Mouse (Mus musculus) neural tube, embryonic 13.5 days (tissue): ENCODE measurements at regions not wholly inside any gene's neighbourhood (a gene's known extent, or its start where the extent isn't known, plus 50 kb on each side); places are given as distances from the start of the nearest gene placed in this dataset.

Experiments
- ATAC-seq: fragments of 200-750 bp; cut with Nextera tagmentation; 2 replicates; pipeline ENCODE4 v1.8.0; 2017; ENCODE audit warnings: low read depth, mild to moderate bottlenecking, moderate TSS enrichment, moderate library complexity
- H3K27ac ChIP-seq: fragments of 300-500 bp; sonication (generic); replicated peaks from 2 replicates; pipeline ENCODE4 v1.5.1; 2015; ENCODE audit warnings: moderate library complexity, mild to moderate bottlenecking, inconsistent platforms
- H3K27me3 ChIP-seq: fragments of 300-500 bp; sonication (generic); 2 replicates; pipeline ENCODE4 v1.6.1; 2015; ENCODE audit warnings: mild to moderate bottlenecking, inconsistent platforms
- H3K36me3 ChIP-seq: fragments of 300-500 bp; sonication (generic); 2 replicates; pipeline ENCODE4 v1.6.1; 2015; ENCODE audit warnings: mild to moderate bottlenecking, inconsistent platforms
- H3K4me1 ChIP-seq: fragments of 300-500 bp; sonication (generic); replicated peaks from 2 replicates; pipeline ENCODE4 v1.6.1; 2015; ENCODE audit warnings: inconsistent platforms
- H3K4me2 ChIP-seq: fragments of 300-500 bp; sonication (generic); 2 replicates; pipeline ENCODE4 v1.6.1; 2015; ENCODE audit warnings: inconsistent platforms, mild to moderate bottlenecking, moderate library complexity
- H3K4me3 ChIP-seq: fragments of 300-500 bp; sonication (generic); 2 replicates; pipeline ENCODE4 v1.5.1; 2015; ENCODE audit warnings: mild to moderate bottlenecking, inconsistent platforms
- H3K9ac ChIP-seq: fragments of 300-500 bp; sonication (generic); 2 replicates; pipeline ENCODE4 v1.6.1; 2015; ENCODE audit warnings: moderate library complexity, mild to moderate bottlenecking, inconsistent platforms
- H3K9me3 ChIP-seq: fragments of 300-500 bp; sonication (generic); 2 replicates; pipeline ENCODE4 v1.6.1; 2016; ENCODE audit warnings: inconsistent platforms
- WGBS: fragments of 180-500 bp; shearing (Covaris S2); methylation state at CpG from one replicate; pipeline ENCODE4 v1.1.7; 2015; 5-methylcytosine and 5-hydroxymethylcytosine counted together

- H3K4me2 ChIP-seq: no peak overlapping the region
- ATAC-seq: no peak
- WGBS: 78% methylated on average over 5 of the region's 5 CpGs
Observed at GRCm38 (mm10) chr3:136439350-136439749, 113.5 kb upstream of the Bank1 start.

GRCm38 (mm10) chr3:136434407-136434806 is 108.5 kb upstream of the Bank1 start:
- Histone ChIP-seq H3K9me3 (no peaks in the 10 kb centered on the region), H3K27ac (no peak overlapping the region), H3K9ac (no peak overlapping the region), H3K4me3 (no peak overlapping the region), H3K4me1 (no peaks in the 10 kb centered on the region), H3K36me3 (no peaks in the 10 kb centered on the region), H3K27me3 (no peaks in the 10 kb centered on the region), H3K4me2 (no peak overlapping the region)
- 82% methylated on average over 5 of the region's 5 CpGs for WGBS
- no peak for ATAC-seq

More at GRCm38 (mm10) chr3:136439350-136439749, 113.5 kb upstream of the Bank1 start:
- no peaks in the 10 kb centered on the region for H3K4me1 ChIP-seq
- no peaks in the 10 kb centered on the region for H3K9me3 ChIP-seq
- H3K27ac ChIP-seq: no peak overlapping the region
- no peak overlapping the region for H3K9ac ChIP-seq
- no peaks in the 10 kb centered on the region for H3K36me3 ChIP-seq
- H3K27me3 ChIP-seq: no peaks in the 10 kb centered on the region
- no peak overlapping the region for H3K4me3 ChIP-seq

- Histone ChIP-seq H3K27ac (no peak overlapping the region), H3K36me3 (no peaks in the 10 kb centered on the region), H3K27me3 (no peaks in the 10 kb centered on the region), H3K9me3 (no peaks in the 10 kb centered on the region), H3K4me2 (no peak overlapping the region), H3K9ac (no peak overlapping the region), H3K4me3 (no peak overlapping the region), H3K4me1 (no peaks in the 10 kb centered on the region)
- no peak for ATAC-seq
- WGBS: 88% methylated on average over 3 of the region's 3 CpGs
Observed at GRCm38 (mm10) chr3:136432072-136432471, 106.2 kb upstream of the Bank1 start.

- Histone ChIP-seq H3K9ac (no peak overlapping the region), H3K27me3 (no peaks in the 10 kb centered on the region), H3K36me3 (no peaks in the 10 kb centered on the region), H3K4me3 (no peak overlapping the region), H3K27ac (no peak overlapping the region), H3K4me2 (no peak overlapping the region), H3K9me3 (no peaks in the 10 kb centered on the region), H3K4me1 (no peaks in the 10 kb centered on the region)
- 72% methylated on average over 2 of the region's 2 CpGs for WGBS
- ATAC-seq: no peak
Observed at GRCm38 (mm10) chr3:136427427-136427826, 101.6 kb upstream of the Bank1 start.

- 75% methylated on average over 8 of the region's 8 CpGs for WGBS
- H3K27ac ChIP-seq: no peak overlapping the region
- H3K9me3 ChIP-seq: no peaks in the 10 kb centered on the region
- no peak overlapping the region for H3K4me2 ChIP-seq
- no peak overlapping the region for H3K4me3 ChIP-seq
- H3K36me3 ChIP-seq: no peaks in the 10 kb centered on the region
- H3K4me1 ChIP-seq: no peaks in the 10 kb centered on the region
- no peaks in the 10 kb centered on the region for H3K27me3 ChIP-seq
- H3K9ac ChIP-seq: no peak overlapping the region
- ATAC-seq: no peak
Observed at GRCm38 (mm10) chr3:136426539-136427194, 100.8 kb upstream of the Bank1 start.

DNA sequence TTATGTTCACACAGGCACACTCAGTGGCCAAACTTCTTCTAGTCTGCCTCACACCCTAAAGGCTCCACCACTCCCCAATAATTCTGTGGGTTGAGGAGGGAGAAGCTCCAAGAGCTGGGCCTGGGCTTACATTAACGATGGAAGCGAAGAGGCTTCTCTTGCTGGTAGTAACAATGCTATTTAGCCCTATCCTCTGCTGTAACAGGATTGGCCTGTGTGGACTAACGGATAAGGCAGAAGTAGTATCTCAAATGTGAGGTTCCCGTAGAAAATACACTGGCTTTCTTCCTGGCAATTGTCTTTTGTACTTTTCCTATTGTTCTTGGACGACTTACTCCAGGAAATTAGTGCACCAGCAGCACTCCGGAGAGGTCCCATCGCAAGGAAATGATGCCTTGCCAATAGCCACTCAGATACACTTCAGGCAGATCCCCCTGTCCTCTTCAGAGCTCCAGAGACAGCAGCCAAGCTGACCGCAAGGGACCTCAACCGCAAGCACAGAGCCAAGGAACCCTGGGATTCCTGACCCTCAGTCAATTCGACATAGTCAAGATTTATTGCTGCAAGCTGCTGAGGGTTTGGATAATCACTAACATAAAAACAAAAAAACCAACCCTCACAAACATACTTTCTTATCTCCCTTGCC is 96.2 kb upstream of the Bank1 start:
- Histone ChIP-seq H3K9ac (no peak overlapping the region), H3K27me3 (no peaks in the 10 kb centered on the region), H3K9me3 (no peaks in the 10 kb centered on the region), H3K4me2 (no peak overlapping the region), H3K27ac (no peak overlapping the region), H3K4me1 (no peaks in the 10 kb centered on the region), H3K4me3 (no peak overlapping the region), H3K36me3 (no peaks in the 10 kb centered on the region)
- no peak for ATAC-seq
- 79% methylated on average over 10 of the region's 10 CpGs for WGBS

- H3K9me3 ChIP-seq: no peaks in the 10 kb centered on the region
- H3K4me1 ChIP-seq: no peaks in the 10 kb centered on the region
- no peaks in the 10 kb centered on the region for H3K27me3 ChIP-seq
- ATAC-seq: no peak
- no peaks in the 10 kb centered on the region for H3K36me3 ChIP-seq
- H3K27ac ChIP-seq: no peak overlapping the region
- H3K4me3 ChIP-seq: no peak overlapping the region
- no peak overlapping the region for H3K4me2 ChIP-seq
- no peak overlapping the region for H3K9ac ChIP-seq
- 69% methylated on average over 8 of the region's 8 CpGs for WGBS
Observed at GRCm38 (mm10) chr3:136405606-136406005, 79.7 kb upstream of the Bank1 start.

DNA sequence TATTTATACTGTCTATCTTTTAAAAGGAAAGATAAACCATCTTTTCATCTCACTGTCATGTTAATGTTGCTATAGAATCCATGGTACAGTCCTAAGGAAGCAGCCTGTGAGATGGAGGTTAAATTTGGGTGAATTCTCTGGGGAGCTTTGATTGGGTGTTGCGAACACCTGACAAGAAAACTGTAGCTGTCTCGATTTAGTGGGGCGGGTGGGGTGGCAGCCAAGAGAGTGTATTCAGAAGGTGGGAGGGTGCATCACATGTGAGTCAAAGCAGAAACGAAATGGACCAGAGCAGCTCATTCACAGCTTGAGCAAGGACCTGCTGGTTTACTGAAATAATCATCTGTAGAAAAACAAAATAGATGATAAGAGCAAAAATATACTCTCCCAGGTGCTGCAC is 57.4 kb upstream of the Bank1 start:
- no peaks in the 10 kb centered on the region for H3K27me3 ChIP-seq
- H3K27ac ChIP-seq: no peak overlapping the region
- H3K4me3 ChIP-seq: no peak overlapping the region
- no peaks in the 10 kb centered on the region for H3K9me3 ChIP-seq
- WGBS: 82% methylated on average over 4 of the region's 4 CpGs
- H3K4me1 ChIP-seq: no peaks in the 10 kb centered on the region
- H3K9ac ChIP-seq: no peak overlapping the region
- no peak for ATAC-seq
- no peaks in the 10 kb centered on the region for H3K36me3 ChIP-seq
- no peak overlapping the region for H3K4me2 ChIP-seq

- Histone ChIP-seq H3K4me2 (no peak overlapping the region), H3K4me3 (no peak overlapping the region)
- no peak for ATAC-seq
Observed at GRCm38 (mm10) chr3:136380644-136381043, 54.8 kb upstream of the Bank1 start.

GRCm38 (mm10) chr3:136379741-136380398 is 54.0 kb upstream of the Bank1 start:
- 91% methylated on average over 6 of the region's 6 CpGs for WGBS
- no peak overlapping the region for H3K4me3 ChIP-seq
- no peak overlapping the region for H3K27ac ChIP-seq
- H3K27me3 ChIP-seq: no peaks in the 10 kb centered on the region
- no peak for ATAC-seq
- H3K4me1 ChIP-seq: no peaks in the 10 kb centered on the region
- H3K9me3 ChIP-seq: no peaks in the 10 kb centered on the region
- no peak overlapping the region for H3K4me2 ChIP-seq
- H3K36me3 ChIP-seq: no peaks in the 10 kb centered on the region
- H3K9ac ChIP-seq: no peak overlapping the region

More at GRCm38 (mm10) chr3:136380644-136381043, 54.8 kb upstream of the Bank1 start:
- H3K9me3 ChIP-seq: no peaks in the 10 kb centered on the region
- H3K27me3 ChIP-seq: no peaks in the 10 kb centered on the region
- no peaks in the 10 kb centered on the region for H3K36me3 ChIP-seq
- H3K27ac ChIP-seq: no peak overlapping the region
- WGBS: 72% methylated on average over 7 of the region's 7 CpGs
- no peaks in the 10 kb centered on the region for H3K4me1 ChIP-seq
- H3K9ac ChIP-seq: no peak overlapping the region

GRCm38 (mm10) chr3:136376893-136377292 is 51.0 kb upstream of the Bank1 start:
- Histone ChIP-seq H3K9me3 (no peaks in the 10 kb centered on the region), H3K4me2 (no peak overlapping the region), H3K27ac (no peak overlapping the region), H3K27me3 (no peaks in the 10 kb centered on the region), H3K36me3 (no peaks in the 10 kb centered on the region), H3K4me3 (no peak overlapping the region), H3K4me1 (no peaks in the 10 kb centered on the region), H3K9ac (no peak overlapping the region)
- WGBS: 78% methylated on average over 4 of the region's 4 CpGs
- ATAC-seq: no peak
